Comparison of ENCODE assay signal across 9 mouse cellular contexts in genomic region chr16:30549516-30549915, GRCm38 (mm10). TPM values are rescaled to one million over a fixed set of nuclear protein-coding genes. Genes with fewer than 3 reads are reported as not detected.
DNase-seq lines count a peak whose midpoint lies in the region; ATAC-seq lines count a peak whose summit lies in the region.
"Had no signal": no experiment of that assay in that cellular context is flagged by ENCODE, and none has a peak within 500 bp of the region (broad histone marks: within the 10 kb centered on the region; RNA-seq: fewer than 3 reads in every experiment).

No protein-coding gene starts in this region.

- WGBS in heart, embryonic 15.5 days, result 79% methylated on average over 7 of the region's 7 CpGs
- 81% methylated on average over 7 of the region's 7 CpGs for WGBS in embryonic facial prominence, embryonic 11.5 days
- 71% methylated on average over 7 of the region's 7 CpGs for WGBS in hindbrain, embryonic 16.5 days
- 79% methylated on average over 7 of the region's 7 CpGs for WGBS in midbrain, embryonic 14.5 days

- DNase-seq in heart, adult 9 months (ENCODE audit: low spot score in 2 of 2), result no peak
- no peak for DNase-seq in embryonic facial prominence, embryonic 11.5 days (ENCODE audit: low spot score)
- no peak for DNase-seq in midbrain, embryonic 14.5 days
- DNase-seq in B cell, adult 2 months, result no peak
- no peak for DNase-seq in left cerebral cortex, postnatal 14 days (ENCODE audit: low spot score in 2 of 2)
- DNase-seq: gastrocnemius, postnatal 14 days had no signal

- H3K4me3 ChIP-seq in heart, embryonic 15.5 days, result peak overlapping the region; percentile 84
- H3K4me3 ChIP-seq in embryonic facial prominence, embryonic 11.5 days (ENCODE audit: low read depth, low read length), result peak overlapping the region; percentile 57
- H3K4me3 ChIP-seq in hindbrain, embryonic 16.5 days (ENCODE audit: low read length), result peak overlapping the region; percentile 79
- H3K4me3 ChIP-seq in midbrain, embryonic 14.5 days (replicated peaks; ENCODE audit: low read depth, low read length), result peak overlapping the region; percentile 86

- H3K4me2 ChIP-seq in heart, embryonic 15.5 days, result peak overlapping the region; percentile 80
- H3K4me2 ChIP-seq in embryonic facial prominence, embryonic 11.5 days (ENCODE audit: low read depth, low read length), result peak overlapping the region; percentile 74
- peak overlapping the region; percentile 80 for H3K4me2 ChIP-seq in hindbrain, embryonic 16.5 days (ENCODE audit: low read length)
- peak overlapping the region; percentile 59 for H3K4me2 ChIP-seq in midbrain, embryonic 14.5 days (ENCODE audit: low read length)

- H3K9me3 ChIP-seq in heart, embryonic 15.5 days (replicated peaks), result no peaks in the 10 kb centered on the region
- no peaks in the 10 kb centered on the region for H3K9me3 ChIP-seq in embryonic facial prominence, embryonic 11.5 days (replicated peaks; ENCODE audit: control insufficient read depth, low read length)
- H3K9me3 ChIP-seq in hindbrain, embryonic 16.5 days (ENCODE audit: control insufficient read depth, low read length), result no peaks in the 10 kb centered on the region
- no peaks in the 10 kb centered on the region for H3K9me3 ChIP-seq in midbrain, embryonic 14.5 days (ENCODE audit: control insufficient read depth, low read length)

- peaks cover 34% of the 10 kb centered on the region for H3K4me1 ChIP-seq in heart, embryonic 15.5 days (replicated peaks)
- H3K4me1 ChIP-seq in embryonic facial prominence, embryonic 11.5 days (ENCODE audit: control insufficient read depth, insufficient read depth, low read length), result no peaks in the 10 kb centered on the region
- peaks cover 18% of the 10 kb centered on the region for H3K4me1 ChIP-seq in hindbrain, embryonic 16.5 days (ENCODE audit: control insufficient read depth, insufficient read depth, low read depth, low read length)
- peaks cover 19% of the 10 kb centered on the region for H3K4me1 ChIP-seq in midbrain, embryonic 14.5 days (ENCODE audit: control insufficient read depth, insufficient read depth, low read length)

- H3K27me3 ChIP-seq in heart, embryonic 15.5 days, result no peaks in the 10 kb centered on the region
- no peaks in the 10 kb centered on the region for H3K27me3 ChIP-seq in embryonic facial prominence, embryonic 11.5 days (ENCODE audit: control insufficient read depth, insufficient read depth, low read length)
- no peaks in the 10 kb centered on the region for H3K27me3 ChIP-seq in hindbrain, embryonic 16.5 days (replicated peaks; ENCODE audit: control insufficient read depth, insufficient read depth, low read length)
- no peaks in the 10 kb centered on the region for H3K27me3 ChIP-seq in midbrain, embryonic 14.5 days (ENCODE audit: control insufficient read depth, insufficient read depth, low read length)

- intact Hi-C loops in left cerebral cortex, postnatal 14 days (cut with DNase I), result no loop called here

- H3K9ac ChIP-seq in heart, embryonic 15.5 days, result peak overlapping the region; percentile 96
- H3K9ac ChIP-seq in embryonic facial prominence, embryonic 11.5 days (replicated peaks; ENCODE audit: low read length), result peak overlapping the region; percentile 92; the same call in 1 of the 2 replicates
- peak overlapping the region; percentile 84 for H3K9ac ChIP-seq in hindbrain, embryonic 16.5 days (ENCODE audit: low read depth, low read length)
- peak overlapping the region; percentile 97 for H3K9ac ChIP-seq in midbrain, embryonic 14.5 days (replicated peaks; ENCODE audit: low read length)

- H3K36me3 ChIP-seq in heart, embryonic 15.5 days, result peaks cover 26% of the 10 kb centered on the region; the same call in 1 of the 2 replicates
- H3K36me3 ChIP-seq in embryonic facial prominence, embryonic 11.5 days (replicated peaks; ENCODE audit: control insufficient read depth, insufficient read depth, low read depth, low read length), result peaks cover 4% of the 10 kb centered on the region; the same call in 1 of the 2 replicates
- H3K36me3 ChIP-seq in hindbrain, embryonic 16.5 days (ENCODE audit: control insufficient read depth, insufficient read depth, low read length), result peaks cover 5% of the 10 kb centered on the region; the same call in 1 of the 2 replicates
- H3K36me3 ChIP-seq in midbrain, embryonic 14.5 days (ENCODE audit: control insufficient read depth, insufficient read depth, low read length), result peaks cover 26% of the 10 kb centered on the region

- ATAC-seq in heart, embryonic 15.5 days (replicated peaks; ENCODE audit: insufficient number of reproducible peaks, insufficient read depth, low FRiP score, low read depth), result no peak
- no peak for ATAC-seq in embryonic facial prominence, embryonic 11.5 days (replicated peaks; ENCODE audit: insufficient number of reproducible peaks, low FRiP score, low TSS enrichment, low read depth)
- ATAC-seq in hindbrain, embryonic 16.5 days, result no peak
- no peak for ATAC-seq in midbrain, embryonic 14.5 days (ENCODE audit: low FRiP score, low TSS enrichment)
- ATAC-seq in monocyte, adult 5-6 weeks (replicated peaks; ENCODE audit: insufficient number of reproducible peaks, low FRiP score, low TSS enrichment, poor library complexity, severe bottlenecking), result no peak

- H3K27ac ChIP-seq in heart, embryonic 15.5 days, result no peak overlapping the region
- no peak overlapping the region for H3K27ac ChIP-seq in embryonic facial prominence, embryonic 11.5 days (replicated peaks; ENCODE audit: low read depth, low read length)
- H3K27ac ChIP-seq in hindbrain, embryonic 16.5 days (ENCODE audit: low read depth, low read length), result peak overlapping the region; percentile 90; the same call in 1 of the 2 replicates
- peak overlapping the region; percentile 89 for H3K27ac ChIP-seq in midbrain, embryonic 14.5 days (replicated peaks; ENCODE audit: low read depth, low read length)

RNA-seq across cellular contexts. Expression of gene Tmem44, which starts 1.1 kb away (rescaled TPM):
- polyA plus RNA-seq in heart, embryonic 15.5 days (2015; fragmentation: Nextera tagmentation; extraction: Ambion mirVana), result 19.3 and 22.2 TPM in 2 replicates
- polyA plus RNA-seq in embryonic facial prominence, embryonic 11.5 days (2014; fragmentation: Nextera tagmentation; extraction: Ambion mirVana), result 24.3 and 24.7 TPM in 2 replicates
- 67.5 and 72.3 TPM in 2 replicates for polyA plus RNA-seq in hindbrain, embryonic 16.5 days (2015; fragmentation: Nextera tagmentation; extraction: Ambion mirVana)
- 76.3 and 79.2 TPM in 2 replicates for polyA plus RNA-seq in midbrain, embryonic 14.5 days (2014; fragmentation: Nextera tagmentation; extraction: Ambion mirVana)
- 0.11 TPM in 1 of 3 replicates, not detected in the others for total RNA-seq in monocyte, adult 5-6 weeks (2017)
- total RNA-seq in left cerebral cortex, postnatal 14 days (2021), result 10 to 100 TPM; 70.1 to 76.4 TPM

RNA-seq across cellular contexts. Expression of gene Lsg1, which starts 37.9 kb away (rescaled TPM):
- 34.8 and 36.2 TPM in 2 replicates for polyA plus RNA-seq in heart, embryonic 15.5 days (2015; fragmentation: Nextera tagmentation; extraction: Ambion mirVana)
- polyA plus RNA-seq in embryonic facial prominence, embryonic 11.5 days (2014; fragmentation: Nextera tagmentation; extraction: Ambion mirVana), result 78.0 and 87.0 TPM in 2 replicates
- 43.0 and 44.9 TPM in 2 replicates for polyA plus RNA-seq in hindbrain, embryonic 16.5 days (2015; fragmentation: Nextera tagmentation; extraction: Ambion mirVana)
- polyA plus RNA-seq in midbrain, embryonic 14.5 days (2014; fragmentation: Nextera tagmentation; extraction: Ambion mirVana), result 43.2 and 55.0 TPM in 2 replicates
- total RNA-seq in monocyte, adult 5-6 weeks (2017), result 64.6 to 83.4 TPM (median 66.6 TPM) in 3 replicates
- 10 to 100 TPM; 14.7 to 19.0 TPM for total RNA-seq in left cerebral cortex, postnatal 14 days (2021)

RNA-seq across cellular contexts. Expression of gene Fam43a, which starts 50.0 kb away (rescaled TPM):
- 17.5 and 20.5 TPM in 2 replicates for polyA plus RNA-seq in heart, embryonic 15.5 days (2015; fragmentation: Nextera tagmentation; extraction: Ambion mirVana)
- 10.4 and 10.9 TPM in 2 replicates for polyA plus RNA-seq in embryonic facial prominence, embryonic 11.5 days (2014; fragmentation: Nextera tagmentation; extraction: Ambion mirVana)
- 18.3 and 22.0 TPM in 2 replicates for polyA plus RNA-seq in hindbrain, embryonic 16.5 days (2015; fragmentation: Nextera tagmentation; extraction: Ambion mirVana)
- 5.1 and 5.9 TPM in 2 replicates for polyA plus RNA-seq in midbrain, embryonic 14.5 days (2014; fragmentation: Nextera tagmentation; extraction: Ambion mirVana)
- total RNA-seq in monocyte, adult 5-6 weeks (2017), result 18.4 to 27.0 TPM (median 26.3 TPM) in 3 replicates
- total RNA-seq in left cerebral cortex, postnatal 14 days (2021), result 10 to 100 TPM; 14.6 to 15.4 TPM

Comparison
In these comparisons a context has a peak if more than half of its experiments do, and no peak if none do; other contexts are left out.
1. H3K27ac ChIP-seq: peak in hindbrain, embryonic 16.5 days (single experiment) and midbrain, embryonic 14.5 days (single experiment); none in heart, embryonic 15.5 days (single experiment) and embryonic facial prominence, embryonic 11.5 days (single experiment).
2. Peak in every context shown above with its lines, with median percentiles within 50 percentile points of each other: H3K4me2 ChIP-seq, H3K4me3 ChIP-seq and H3K9ac ChIP-seq.